Mouse (Mus musculus): ENCODE measurements around the gene Sult4a1.
"Not testable (repeated sequence)": the region's sequence is repeated elsewhere in the genome, so short reads cannot be mapped to it uniquely, and the experiment has no call there.

Sult4a1 gene

GRCm38 (mm10) chr15:84105105-84105923 is at the start of gene Sult4a1:
Gene Sult4a1 (minus strand): TSS chr15:84105754.
- no peak for DNase-seq

- DNase-seq: no peak
These were observed 35.4 kb upstream of the Sult4a1 start for GRCm38 (mm10) chr15:84140929-84141328.

GRCm38 (mm10) chr15:84140109-84140508 is 34.6 kb upstream of the Sult4a1 start:
- DNase-seq: no peak

GRCm38 (mm10) chr15:84139592-84140005 is 34.0 kb upstream of the Sult4a1 start:
- DNase-seq: no peak

DNA sequence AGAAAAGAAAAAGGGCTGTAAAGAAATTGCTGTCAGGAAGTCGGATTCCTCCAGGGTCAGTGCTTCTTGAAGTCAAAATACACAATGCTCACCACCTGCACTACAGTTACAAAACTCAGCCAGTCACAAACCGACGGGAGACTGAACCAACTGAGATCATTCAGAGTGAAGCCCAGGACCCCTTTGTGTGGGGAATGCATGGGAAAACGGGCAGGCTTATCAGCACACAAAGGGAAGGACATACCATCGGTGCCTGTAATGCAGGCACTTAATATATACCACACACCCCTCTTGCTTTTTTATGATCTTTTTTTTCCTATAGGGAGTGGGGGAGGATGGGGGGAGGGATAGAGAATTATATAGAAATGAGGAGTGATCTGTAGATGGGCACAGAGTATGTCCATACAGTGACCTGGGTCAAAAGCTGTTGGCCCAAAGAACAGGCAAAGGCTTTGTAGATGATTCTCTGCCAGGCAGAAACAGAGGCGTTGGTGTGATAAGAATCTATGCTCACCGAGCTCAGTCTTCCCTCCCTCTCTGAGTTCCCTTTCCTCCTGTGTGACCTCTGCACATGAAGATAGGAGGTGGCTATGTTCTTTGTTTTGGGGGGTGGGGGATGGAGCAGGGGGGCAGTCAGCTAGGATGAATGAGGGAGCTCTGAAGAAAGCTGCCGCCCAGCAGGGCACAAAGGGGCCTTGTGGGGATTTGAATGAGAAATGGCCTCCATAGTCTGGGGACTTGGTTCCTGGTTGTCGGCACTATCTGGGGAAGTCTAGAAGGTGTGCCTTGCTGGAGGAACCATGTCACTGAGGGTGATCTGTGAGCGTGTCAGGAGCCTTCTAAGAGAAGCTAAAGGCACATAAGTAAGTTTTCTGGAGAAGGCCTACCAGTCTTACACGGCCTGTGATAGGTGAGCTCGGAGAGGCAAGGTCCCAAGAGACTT is 31.2 kb upstream of the Sult4a1 start:
- DNase-seq: no peak

DNA sequence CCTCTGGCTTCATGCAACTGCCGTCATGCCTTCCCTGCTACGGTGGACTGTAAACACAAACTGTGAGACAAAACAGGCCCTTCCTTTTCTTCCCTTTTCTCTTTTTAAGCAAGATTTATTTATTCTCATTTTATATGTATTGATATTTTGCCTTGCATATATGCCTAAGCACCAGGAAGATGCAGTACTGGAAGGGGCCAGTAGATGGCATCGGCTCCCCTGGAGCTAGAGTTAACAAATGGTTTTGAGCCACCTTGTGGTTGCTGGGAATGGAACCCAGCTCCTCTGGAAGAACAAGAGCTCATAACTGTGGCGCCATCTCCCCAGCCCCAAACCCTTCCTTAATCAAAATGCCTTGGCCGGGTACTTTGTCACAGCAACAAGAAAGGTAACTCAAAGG is 29.9 kb upstream of the Sult4a1 start:
- DNase-seq: peak in 1 of 2 experiments; percentile 40

GRCm38 (mm10) chr15:84133440-84133839 is 27.9 kb upstream of the Sult4a1 start:
- no peak for DNase-seq

DNA sequence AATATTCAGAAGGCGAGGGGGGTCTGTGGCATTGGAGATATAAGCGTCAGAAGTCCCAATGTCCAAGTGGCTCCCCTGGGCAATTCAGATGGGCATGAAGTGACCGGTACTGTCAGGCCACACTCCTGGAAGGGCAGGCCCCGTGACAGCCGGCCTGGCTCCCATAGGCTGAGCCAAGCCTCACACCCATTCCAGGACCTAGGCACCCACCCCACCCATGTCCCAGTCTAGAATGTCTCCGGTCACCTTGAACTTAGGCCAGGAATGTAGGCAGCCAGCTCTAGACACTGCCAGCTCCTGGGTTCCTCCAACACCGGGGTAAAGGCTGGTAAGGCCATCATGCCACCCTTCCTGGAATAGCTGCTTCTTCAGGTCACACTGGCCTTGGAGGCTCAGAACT is 26.4 kb upstream of the Sult4a1 start:
- DNase-seq: no peak

GRCm38 (mm10) chr15:84131096-84131786 is 25.7 kb upstream of the Sult4a1 start:
- DNase-seq: peak; percentile 30 to 59

GRCm38 (mm10) chr15:84126871-84127270 is 21.3 kb upstream of the Sult4a1 start:
- DNase-seq: no peak

DNA sequence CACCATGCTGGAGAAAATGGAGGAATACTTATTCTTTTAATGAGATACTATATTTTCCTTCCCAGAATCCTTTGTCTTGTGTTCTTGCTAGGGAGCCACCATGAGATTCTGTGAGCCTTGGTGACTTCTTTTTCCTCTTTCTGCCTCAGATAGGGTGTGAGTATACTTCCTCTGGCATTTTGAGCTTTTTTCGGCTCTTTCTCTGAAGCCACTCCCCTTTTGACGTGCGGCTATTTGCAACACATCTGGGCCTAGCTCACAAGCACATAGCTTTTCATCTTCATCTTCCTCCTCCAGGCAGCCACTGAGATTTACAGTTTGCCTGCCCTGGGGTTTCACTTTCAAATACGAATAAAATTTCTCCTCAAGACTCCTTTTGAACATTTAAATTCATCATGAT is 20.9 kb upstream of the Sult4a1 start:
- DNase-seq: no peak

- no peak for DNase-seq
These were observed 18.5 kb upstream of the Sult4a1 start for GRCm38 (mm10) chr15:84124086-84124485.

- DNase-seq: no peak
These were observed 17.5 kb upstream of the Sult4a1 start, which contains the start of gene Pnpla5 for GRCm38 (mm10) chr15:84123075-84123474. Gene Pnpla5 (minus strand): TSS chr15:84123175.

DNA sequence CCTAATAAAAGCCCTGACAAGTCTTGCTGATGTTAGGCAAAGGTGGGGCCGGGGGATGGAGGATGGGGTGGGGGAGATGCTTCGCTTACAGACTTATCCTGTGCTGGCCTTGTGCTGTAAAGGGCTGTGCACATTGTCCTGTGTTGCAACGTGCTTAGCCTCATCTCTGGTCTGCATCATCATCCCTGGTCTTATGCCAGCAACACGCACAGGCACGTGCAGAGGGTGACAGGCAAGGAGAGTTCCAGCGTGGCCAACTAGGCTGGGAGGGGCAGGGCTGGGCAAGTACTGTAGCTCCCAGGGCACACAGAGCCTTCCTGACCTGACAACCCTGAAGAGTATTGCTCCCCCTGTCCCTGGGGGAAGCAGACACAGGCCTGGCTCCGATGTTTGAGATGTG is 15.5 kb upstream of the Sult4a1 start:
- no peak for DNase-seq

DNA sequence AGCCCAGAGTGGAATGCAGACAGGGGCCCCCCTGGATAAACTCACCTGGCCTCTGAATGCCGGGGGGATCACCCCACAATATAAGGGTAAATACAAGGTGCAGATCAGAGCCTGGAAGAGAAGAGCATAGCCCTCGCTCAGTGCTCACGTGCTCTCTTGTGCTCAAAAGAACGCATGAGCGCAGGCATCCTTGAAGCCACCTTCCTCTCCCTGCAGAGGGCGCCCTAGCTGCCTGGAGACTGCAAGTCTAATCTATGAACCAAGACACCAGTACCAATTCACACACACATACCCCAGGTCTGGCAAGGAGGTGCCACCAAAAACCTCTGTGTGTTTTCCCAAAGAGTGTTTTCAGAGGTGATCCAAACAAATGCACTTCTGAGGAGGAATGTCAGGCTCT is 15.1 kb upstream of the Sult4a1 start:
- DNase-seq: peak in 1 of 2 experiments; percentile 22

- no peak for DNase-seq
These were observed 10.9 kb upstream of the Sult4a1 start for GRCm38 (mm10) chr15:84116466-84116865.

DNA sequence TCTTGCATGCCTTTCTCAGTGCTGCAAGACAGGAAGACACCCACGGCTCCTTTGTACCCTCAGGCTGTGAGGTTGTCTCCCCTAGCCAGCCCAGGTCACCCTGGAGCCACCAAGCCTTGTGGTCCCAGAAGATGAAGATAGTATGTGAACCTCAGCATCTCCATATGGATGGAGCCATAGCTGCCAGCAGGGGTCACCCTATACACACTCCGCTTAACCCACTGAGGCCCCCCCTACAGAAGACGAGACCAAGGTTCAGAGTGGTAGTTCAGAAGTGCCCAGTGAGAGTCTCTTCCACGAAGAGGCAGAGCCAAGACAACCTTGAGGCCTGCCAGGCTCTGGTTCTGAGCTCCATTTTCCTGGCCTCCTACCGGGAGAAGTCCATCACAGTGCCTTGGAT is 10.2 kb upstream of the Sult4a1 start:
- peak in 1 of 2 experiments; percentile 8 for DNase-seq

DNA sequence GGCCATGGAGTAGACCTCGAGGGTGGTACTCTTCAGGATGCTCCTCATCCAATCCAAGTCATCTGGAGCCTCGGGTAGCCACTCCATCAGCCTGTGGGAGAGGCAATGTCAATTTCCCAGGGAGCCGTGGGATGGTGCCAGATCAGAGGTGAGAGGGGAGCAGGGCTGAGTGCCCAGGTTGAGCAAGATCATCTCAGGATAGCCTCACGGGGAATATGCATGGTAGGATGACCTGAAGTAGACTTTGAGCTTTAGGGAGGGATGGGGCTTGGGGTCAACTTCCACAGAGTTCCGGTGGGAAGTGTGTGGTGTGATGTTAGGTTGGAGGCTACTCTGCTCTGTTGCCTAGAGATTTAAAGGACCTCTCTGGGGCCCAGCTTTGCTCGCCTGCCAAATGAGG is 8.3 kb upstream of the Sult4a1 start:
- DNase-seq: no peak

DNA sequence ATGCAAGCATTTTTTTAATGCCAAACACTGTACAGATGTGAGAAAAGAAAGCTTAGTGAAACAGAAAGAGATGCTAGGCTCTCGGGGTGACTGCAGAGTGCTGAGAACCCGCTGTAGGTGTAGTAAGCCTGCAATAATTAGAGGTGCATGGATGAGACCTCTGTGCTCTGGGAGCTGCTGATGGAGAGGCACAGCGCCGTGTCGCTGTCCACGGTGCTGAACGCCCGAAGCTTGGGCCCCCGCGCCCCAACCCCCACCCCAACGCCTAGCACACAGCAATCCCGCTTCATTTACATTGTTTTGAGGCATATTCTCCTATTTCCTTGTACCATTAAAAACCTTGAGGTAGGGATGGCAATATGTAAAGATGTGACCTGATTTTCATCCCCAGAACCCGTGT is 3.3 kb upstream of the Sult4a1 start:
- peak in 1 of 2 experiments; percentile 33 for DNase-seq

DNA sequence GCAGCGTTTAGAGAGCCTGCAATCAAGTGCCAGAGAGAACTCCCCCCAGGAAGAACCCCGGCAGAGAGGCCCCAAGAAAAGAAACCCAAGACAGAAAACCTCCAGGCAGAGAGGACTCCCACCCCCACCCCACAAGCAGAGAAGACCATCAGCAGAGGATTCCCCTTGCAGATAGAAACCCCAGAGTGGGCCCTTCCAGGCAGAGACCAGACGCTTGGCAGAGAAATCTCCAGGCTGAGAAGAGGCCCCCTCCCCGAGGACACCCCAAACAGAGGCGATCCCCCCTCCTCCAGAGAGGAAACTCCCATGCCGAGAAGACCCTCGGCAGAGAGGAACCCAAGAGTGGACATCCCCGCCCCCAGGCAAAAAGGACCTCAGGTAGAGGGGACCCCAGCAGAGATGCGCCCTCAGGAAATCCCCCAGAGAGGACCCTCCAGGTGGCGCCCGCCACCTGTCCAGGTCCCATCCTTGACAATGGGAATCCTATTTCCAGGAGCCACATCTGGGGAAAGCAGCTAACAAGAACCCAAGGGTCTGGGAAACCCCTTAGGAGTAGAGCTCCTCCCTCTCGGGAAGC is 458 bp upstream of the Sult4a1 start:
- DNase-seq: no peak

DNA sequence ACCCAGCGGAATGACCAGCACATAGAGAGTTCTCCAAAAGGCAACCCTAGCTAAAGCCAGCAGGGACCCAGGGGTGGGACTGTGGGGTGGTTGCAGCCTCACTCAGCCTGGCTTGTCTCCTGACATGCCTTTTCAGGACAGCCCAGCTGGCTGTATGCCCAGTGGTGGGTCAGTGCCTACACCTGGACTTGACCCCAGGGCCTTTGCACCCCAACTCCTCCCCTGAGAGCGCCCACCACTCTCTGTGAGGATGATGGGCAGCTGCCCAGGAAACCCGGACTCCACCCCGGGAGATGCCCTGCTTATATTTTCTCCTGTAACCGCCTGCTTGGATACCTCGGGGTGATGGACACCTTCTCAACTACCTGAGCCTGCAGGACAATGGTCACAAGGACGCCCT is 928 bp downstream of the Sult4a1 start:
- DNase-seq: no peak

DNA sequence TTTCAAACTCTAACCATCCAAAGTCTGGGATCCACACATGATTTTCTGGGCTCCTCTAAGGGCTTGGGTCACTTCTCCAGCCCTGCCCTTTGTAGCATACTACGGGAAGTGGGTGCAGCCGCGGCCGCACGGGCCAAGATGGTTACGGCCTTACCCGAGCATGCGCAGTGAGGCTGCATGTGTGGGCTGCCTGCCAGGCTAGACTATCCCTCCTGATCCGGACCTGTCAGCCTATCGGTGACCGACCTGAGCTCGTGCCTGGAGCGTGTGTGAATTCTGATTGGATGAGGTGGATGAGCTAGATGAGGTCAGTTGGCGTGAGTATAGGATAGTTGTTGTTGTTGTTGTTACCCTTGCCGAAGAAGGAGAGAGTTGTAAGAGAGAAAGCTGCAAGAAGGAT is 8.0 kb downstream of the Sult4a1 start:
- not testable (repeated sequence) for DNase-seq

DNA sequence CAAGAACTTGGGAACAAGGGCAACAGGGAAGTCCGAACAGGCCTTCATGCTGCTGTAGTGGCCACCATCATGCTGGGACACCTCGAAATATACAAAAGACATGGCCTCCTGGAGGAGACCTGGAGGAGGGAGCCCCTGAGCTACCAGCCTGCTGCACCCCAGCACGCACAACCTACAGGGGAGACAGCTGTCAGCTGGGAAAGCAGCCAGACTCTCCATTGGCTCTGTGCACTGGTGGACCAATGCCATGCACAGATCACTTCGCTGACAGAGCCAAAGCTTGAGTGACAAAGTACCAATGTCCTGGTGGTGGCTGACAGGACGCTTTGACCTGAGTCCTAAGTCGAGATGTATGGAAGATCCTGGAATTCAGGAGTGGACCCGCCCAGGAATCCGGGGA is 9.5 kb downstream of the Sult4a1 start:
- DNase-seq: no peak

Measured in kidney, postnatal 25 days (tissue).